Mouse (Mus musculus) heart, embryonic 14.5 days (tissue): ENCODE data around the gene Spz1. TPM values are rescaled to one million over a fixed set of nuclear protein-coding genes. Genes with fewer than 3 reads are reported as not detected.
"Not testable (repeated sequence)": the region's sequence is repeated elsewhere in the genome, so short reads cannot be mapped to it uniquely, and the experiment has no call there.

Source experiments
- ATAC-seq: fragments of 200-750 bp; cut with Nextera tagmentation; 2 replicates; pipeline ENCODE4 v1.8.0; 2017; ENCODE audit warnings: low read depth, moderate TSS enrichment; ENCODE audit not compliant: insufficient number of reproducible peaks, insufficient read depth, low FRiP score
- H3K27ac ChIP-seq, 2 experiments: fragments of 200-500 bp in 1 of 2; fragments of 300-500 bp in 1 of 2; sonication (generic) in 1 of 2; replicated peaks in 1 of 2; 2 replicates each; pipeline ENCODE4 v1.5.1; 2012 to 2014; ENCODE audit warnings: low read depth in 2 of 2, low read length in 2 of 2, control low read depth in 1 of 2, mild to moderate bottlenecking in 1 of 2, mixed read lengths in 1 of 2; ENCODE audit not compliant: control insufficient read depth in 1 of 2, insufficient read depth in 1 of 2
- H3K27me3 ChIP-seq: fragments of 300-500 bp; sonication (generic); 2 replicates; pipeline ENCODE4 v1.6.1; 2014; ENCODE audit warnings: mild to moderate bottlenecking, low read length, control low read depth; ENCODE audit not compliant: control insufficient read depth, insufficient read depth
- H3K36me3 ChIP-seq: fragments of 300-500 bp; sonication (generic); 2 replicates; pipeline ENCODE4 v1.6.1; 2014; ENCODE audit warnings: mild to moderate bottlenecking, control low read depth, low read length, mixed read lengths; ENCODE audit not compliant: control insufficient read depth, insufficient read depth
- H3K4me1 ChIP-seq, 2 experiments: fragments of 200-500 bp in 1 of 2; fragments of 300-500 bp in 1 of 2; sonication (generic) in 1 of 2; 2 replicates each; pipeline ENCODE4 v1.6.1; 2012 to 2014; ENCODE audit warnings: low read length in 2 of 2, control low read depth in 1 of 2, mixed read lengths in 1 of 2; ENCODE audit not compliant: control insufficient read depth in 2 of 2, insufficient read depth in 2 of 2
- H3K4me2 ChIP-seq: fragments of 300-500 bp; sonication (generic); 2 replicates; pipeline ENCODE4 v1.6.1; 2014; ENCODE audit warnings: mild to moderate bottlenecking, low read length
- H3K4me3 ChIP-seq, 2 experiments: fragments of 200-500 bp in 1 of 2; fragments of 300-500 bp in 1 of 2; sonication (generic) in 1 of 2; 2 replicates each; pipeline ENCODE4 v1.5.1; 2012 to 2014; ENCODE audit warnings: low read length in 2 of 2, mild to moderate bottlenecking in 2 of 2, control low read depth in 1 of 2, low read depth in 1 of 2, moderate library complexity in 1 of 2; ENCODE audit not compliant: control insufficient read depth in 1 of 2, insufficient read depth in 1 of 2
- H3K9ac ChIP-seq: fragments of 300-500 bp; sonication (generic); 2 replicates; pipeline ENCODE4 v1.6.1; 2014; ENCODE audit warnings: mild to moderate bottlenecking, low read length
- H3K9me3 ChIP-seq: fragments of 300-500 bp; sonication (generic); 2 replicates; pipeline ENCODE4 v1.6.1; 2016; ENCODE audit warnings: low read length, control low read depth; ENCODE audit not compliant: control insufficient read depth
- WGBS: fragments of 180-500 bp; shearing (Covaris S2); extraction: QIAGEN DNeasy Blood & Tissue Kit; methylation state at CpG from one replicate; pipeline ENCODE4 v1.1.7; 2014; 5-methylcytosine and 5-hydroxymethylcytosine counted together
- polyA plus RNA-seq: library from polyadenylated mRNA; unstranded; fragments of >200 nt; fragmentation: Nextera tagmentation; extraction: Ambion mirVana; gene quantifications from 2 replicates; pipeline ENCODE4 v1.2.1, GENCODE M21; 2014

The Spz1 gene
- polyA plus RNA-seq, 1 experiment from 2014 or later = not detected

DNA sequence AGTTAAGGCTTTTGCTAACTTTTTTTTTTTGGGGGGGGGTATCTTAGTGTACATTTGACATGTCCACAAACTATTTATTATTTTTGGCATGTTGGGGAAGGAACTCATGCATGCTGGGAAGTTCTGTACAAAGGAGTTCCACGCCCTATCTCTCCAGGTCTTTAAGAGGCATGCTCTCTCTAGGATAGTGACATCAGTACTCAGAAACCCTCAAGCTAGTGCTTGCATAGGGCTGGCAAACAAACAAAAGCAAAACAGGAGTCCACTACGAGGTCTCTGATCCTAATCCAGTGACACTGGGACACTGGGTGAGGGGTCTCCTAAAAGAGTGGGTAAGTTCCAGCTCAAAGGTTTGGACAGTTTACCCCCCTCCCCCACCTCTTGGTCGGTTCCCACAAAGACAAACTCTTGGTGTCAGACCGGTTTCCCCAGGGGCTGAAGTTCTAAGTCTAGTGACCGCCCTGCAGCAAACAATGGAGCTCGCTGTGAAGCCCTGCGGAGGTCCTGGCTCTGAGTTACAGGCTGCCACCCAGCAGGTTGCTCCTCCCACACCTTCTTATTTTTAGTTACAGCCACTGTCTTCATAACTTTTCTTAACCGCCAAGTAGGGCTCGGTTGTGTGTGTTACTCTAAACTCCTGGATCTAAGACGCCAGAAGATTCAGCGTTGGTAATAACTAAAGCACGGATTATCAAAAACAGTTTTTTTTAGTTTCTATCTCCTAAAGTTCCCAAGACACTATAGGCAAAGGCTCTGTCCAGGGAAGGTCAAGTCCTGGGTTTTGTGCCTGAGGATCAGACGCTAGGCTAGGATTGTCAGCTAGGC lies 33.7 kb upstream of the Spz1 start:
- Histone ChIP-seq H3K36me3 (no peaks in the 10 kb centered on the region), H3K4me2 (peak overlapping the region; percentile 95), H3K27ac (peak overlapping the region; percentile 95 to 97), H3K4me1 (peaks cover 8 to 16% of the 10 kb centered on the region in 2 experiments), H3K9ac (peak overlapping the region; percentile 90), H3K9me3 (no peaks in the 10 kb centered on the region), H3K27me3 (no peaks in the 10 kb centered on the region), H3K4me3 (peak overlapping the region; percentile 75 to 80; a peak in 3 of 4 replicates)
- WGBS = 4% methylated on average over 13 of the region's 13 CpGs
- no peak for ATAC-seq

DNA sequence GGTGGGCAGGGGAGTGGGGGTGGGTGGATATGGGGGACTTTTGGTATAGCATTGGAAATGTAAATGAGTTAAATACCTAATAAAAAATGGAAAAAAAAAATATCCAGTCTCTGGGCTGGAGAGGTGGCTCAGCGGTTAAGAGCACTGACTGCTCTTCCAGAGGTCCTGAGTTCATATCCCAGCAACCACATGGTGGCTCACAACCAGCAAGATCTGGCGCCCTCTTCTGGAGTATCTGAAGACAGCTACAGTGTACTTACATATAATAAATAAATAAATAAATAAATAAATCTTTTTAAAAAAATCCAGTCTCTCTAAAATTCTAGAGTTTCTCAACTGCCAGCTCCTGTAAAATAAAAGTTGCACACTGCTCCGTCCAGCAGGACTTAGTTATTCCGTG lies 29.3 kb upstream of the Spz1 start:
- H3K4me1 ChIP-seq, H3K27me3 ChIP-seq, H3K4me3 ChIP-seq, H3K4me2 ChIP-seq, H3K9ac ChIP-seq, ATAC-seq, H3K36me3 ChIP-seq, H3K9me3 ChIP-seq, H3K27ac ChIP-seq: not testable (repeated sequence)
- WGBS = 77% methylated on average over 4 of the region's 4 CpGs

DNA sequence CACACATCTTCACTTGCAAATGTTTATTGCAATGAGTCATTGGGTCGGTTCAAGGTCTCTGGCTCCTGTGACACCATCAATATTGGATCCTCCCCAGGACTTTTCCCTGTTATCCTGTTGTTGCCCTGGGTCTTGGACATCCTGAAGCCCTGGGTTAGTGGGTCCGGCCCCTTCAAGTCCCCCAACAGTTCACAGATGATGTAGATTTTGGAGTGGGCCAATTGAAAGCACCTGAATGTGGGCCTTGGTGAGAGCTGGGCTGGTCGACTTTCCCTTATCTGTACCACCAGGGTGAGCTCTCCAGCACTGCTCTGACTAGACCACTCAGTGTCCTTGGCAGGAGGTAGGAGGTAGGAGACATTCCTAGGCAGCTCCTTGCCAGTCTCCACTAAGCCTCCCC lies 19.5 kb upstream of the Spz1 start:
- WGBS = 62% methylated on average over 3 of the region's 3 CpGs
- Histone ChIP-seq H3K9me3 (no peaks in the 10 kb centered on the region), H3K27ac (no peak overlapping the region), H3K4me2 (no peak overlapping the region), H3K4me3 (no peak overlapping the region), H3K36me3 (no peaks in the 10 kb centered on the region), H3K27me3 (no peaks in the 10 kb centered on the region), H3K9ac (no peak overlapping the region), H3K4me1 (peaks cover 13 to 14% of the 10 kb centered on the region in 2 experiments; a peak in 3 of 4 replicates)
- no peak for ATAC-seq

DNA sequence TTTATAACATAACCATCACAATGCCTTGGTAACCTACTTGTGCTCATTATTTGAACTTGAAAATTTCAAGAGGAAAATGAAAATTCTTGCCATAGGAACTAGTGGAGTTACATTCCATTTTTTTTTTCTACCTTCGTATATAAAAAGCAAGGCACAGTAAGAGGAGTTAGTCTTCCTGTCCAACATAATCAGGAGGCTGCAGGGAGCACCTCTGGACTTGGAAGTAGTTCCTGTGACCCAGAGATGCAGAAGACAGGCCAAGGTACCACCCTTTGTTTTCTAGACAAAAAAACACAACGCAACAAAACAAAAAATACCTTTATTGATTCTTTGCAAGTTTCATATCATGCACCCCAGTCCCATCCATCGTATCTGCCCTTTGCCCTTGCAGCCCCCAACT lies 18.9 kb upstream of the Spz1 start:
- H3K9ac ChIP-seq = no peak overlapping the region
- no peaks in the 10 kb centered on the region for H3K36me3 ChIP-seq
- H3K27ac ChIP-seq = no peak overlapping the region
- peaks cover 13 to 14% of the 10 kb centered on the region in 2 experiments; a peak in 3 of 4 replicates for H3K4me1 ChIP-seq
- H3K9me3 ChIP-seq = no peaks in the 10 kb centered on the region
- no peak overlapping the region for H3K4me2 ChIP-seq
- 76% methylated on average over 3 of the region's 3 CpGs for WGBS
- no peak for ATAC-seq
- H3K4me3 ChIP-seq = no peak overlapping the region
- no peaks in the 10 kb centered on the region for H3K27me3 ChIP-seq

DNA sequence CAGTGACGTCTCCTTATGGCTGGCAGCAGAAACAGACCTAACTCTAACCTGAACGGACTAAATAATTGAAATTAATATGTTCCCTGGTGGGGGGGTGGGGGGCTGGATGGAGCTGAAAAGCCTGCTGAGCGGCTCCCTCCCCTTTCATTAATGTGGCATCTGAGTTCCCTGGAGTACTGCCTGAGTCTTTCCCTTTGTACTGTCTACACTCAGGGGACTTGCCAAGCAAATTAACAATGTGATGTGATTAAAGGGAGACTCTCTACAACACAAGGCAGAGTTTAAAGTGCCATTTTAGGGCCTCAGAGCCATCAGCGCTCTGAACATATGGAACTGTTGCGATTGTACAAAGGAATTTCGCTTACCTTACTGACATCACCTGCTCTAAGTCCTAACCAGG lies 18.5 kb upstream of the Spz1 start:
- peaks cover 13 to 14% of the 10 kb centered on the region in 2 experiments; a peak in 3 of 4 replicates for H3K4me1 ChIP-seq
- 63% methylated on average over 6 of the region's 6 CpGs for WGBS
- no peak for ATAC-seq

DNA sequence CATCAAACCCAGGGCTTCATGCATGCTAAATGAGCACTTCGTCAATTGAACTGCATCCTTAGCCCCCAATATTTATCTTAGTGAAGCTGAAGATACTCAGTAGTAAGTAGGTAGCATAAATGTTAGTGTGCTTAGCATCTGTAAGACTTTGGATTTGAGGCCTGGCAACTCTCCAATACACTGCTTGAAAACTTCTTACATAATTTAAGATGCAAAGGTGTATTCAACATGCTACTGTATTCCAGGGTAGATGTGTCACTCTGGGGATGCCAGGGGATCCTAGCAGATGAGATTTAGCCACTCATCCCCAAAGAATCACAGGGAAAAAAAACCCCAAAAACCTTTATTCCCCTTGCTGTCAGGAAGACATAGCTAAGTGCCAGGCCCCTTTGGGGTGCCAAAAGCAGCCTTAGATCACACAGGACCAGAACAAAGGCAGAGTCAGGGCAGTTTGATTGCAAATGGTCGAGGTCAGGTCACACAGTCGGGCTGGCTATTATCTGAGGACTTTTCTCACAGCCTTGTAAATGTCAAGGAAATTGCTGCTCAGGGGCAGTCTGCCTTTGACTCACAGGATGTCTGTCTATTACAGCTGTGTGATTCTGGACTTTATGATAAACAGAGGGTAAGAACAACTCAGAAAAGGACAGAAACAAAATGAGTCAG lies 17.9 kb upstream of the Spz1 start:
- 24% methylated on average over 3 of the region's 3 CpGs for WGBS
- ATAC-seq = no peak
- Histone ChIP-seq H3K27me3 (no peaks in the 10 kb centered on the region), H3K36me3 (no peaks in the 10 kb centered on the region), H3K4me2 (no peak overlapping the region), H3K27ac (0 out of 4 replicates have a peak overlapping the region, but pooled peaks of 1 of the 2 experiments have one; percentile 37), H3K9me3 (no peaks in the 10 kb centered on the region), H3K4me3 (no peak overlapping the region), H3K9ac (no peak overlapping the region), H3K4me1 (peaks cover 14 to 15% of the 10 kb centered on the region in 2 experiments; a peak in 3 of 4 replicates)

More for the DNA sequence above, 18.5 kb upstream of the Spz1 start:
- no peaks in the 10 kb centered on the region for H3K27me3 ChIP-seq
- no peaks in the 10 kb centered on the region for H3K36me3 ChIP-seq
- no peak overlapping the region for H3K27ac ChIP-seq
- no peaks in the 10 kb centered on the region for H3K9me3 ChIP-seq
- no peak overlapping the region for H3K9ac ChIP-seq
- H3K4me2 ChIP-seq = no peak overlapping the region
- H3K4me3 ChIP-seq = no peak overlapping the region

DNA sequence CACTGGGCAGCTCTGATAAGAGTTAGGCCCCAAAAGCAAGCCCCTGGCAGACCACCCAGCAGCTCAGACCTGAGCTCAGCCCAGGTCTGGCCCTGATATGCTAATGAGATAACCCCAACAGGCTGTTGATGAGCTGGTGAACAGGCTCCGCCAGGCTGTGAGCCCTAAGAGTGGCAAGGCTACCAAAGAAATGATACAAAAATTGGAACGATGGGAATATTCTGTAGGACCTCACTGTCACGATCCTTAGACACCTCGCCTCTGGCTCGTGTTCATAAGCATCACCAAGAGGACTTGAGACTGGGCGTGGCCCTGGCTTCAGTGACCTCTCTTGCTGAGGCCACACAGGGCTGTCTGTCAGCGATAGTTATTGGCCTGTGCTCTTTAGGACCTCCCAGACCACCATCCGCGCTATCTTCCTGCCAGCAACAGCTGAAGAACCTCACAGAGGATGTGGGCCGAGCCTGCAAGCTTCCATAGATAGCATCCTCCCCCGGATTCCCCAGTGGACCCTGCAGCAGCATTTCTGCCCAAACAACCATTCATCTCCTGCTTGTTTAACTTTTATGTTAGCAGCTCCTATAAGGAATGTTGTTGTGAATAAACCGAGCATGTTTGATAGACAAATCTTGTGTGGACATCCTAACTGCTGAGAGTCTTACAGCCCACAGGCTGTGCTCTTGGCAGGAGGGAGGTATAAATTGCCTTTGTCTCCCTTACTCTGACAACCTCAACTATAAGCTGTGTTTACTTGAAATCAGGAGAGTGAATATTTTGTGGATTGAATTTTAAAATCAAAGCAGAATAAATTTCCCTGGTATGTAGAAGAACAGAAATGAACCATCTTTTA lies 17.0 kb upstream of the Spz1 start:
- Histone ChIP-seq H3K4me3 (no peak overlapping the region), H3K36me3 (no peaks in the 10 kb centered on the region)

More for the DNA sequence above, 17.0 kb upstream of the Spz1 start:
- no peak overlapping the region for H3K9ac ChIP-seq
- WGBS = 12% methylated on average over 12 of the region's 12 CpGs
- no peaks in the 10 kb centered on the region for H3K27me3 ChIP-seq
- H3K27ac ChIP-seq = no peak overlapping the region
- ATAC-seq = peak; percentile 61; the same call in 1 of the 2 replicates
- H3K9me3 ChIP-seq = no peaks in the 10 kb centered on the region
- H3K4me2 ChIP-seq = peak overlapping the region; percentile 24; the same call in 1 of the 2 replicates
- H3K4me1 ChIP-seq = peaks cover 14 to 15% of the 10 kb centered on the region in 2 experiments; a peak in 3 of 4 replicates
